Mouse (Mus musculus) midbrain, embryonic 16.5 days (tissue): ENCODE results near the gene Rtn3. TPM values are rescaled to one million over a fixed set of nuclear protein-coding genes. Genes with fewer than 3 reads are reported as not detected.
A peak's percentile ranks its signal among the peaks of the same experiment; 100 is the strongest.

Experiments used
- ATAC-seq: fragments of 200-750 bp; cut with Nextera tagmentation; 2 replicates; pipeline ENCODE4 v1.8.0; 2017; ENCODE audit warnings: moderate TSS enrichment
- H3K27ac ChIP-seq: fragments of 300-500 bp; sonication (generic); 2 replicates; pipeline ENCODE4 v1.5.1; 2014; ENCODE audit warnings: mild to moderate bottlenecking, low read length, mixed read lengths
- H3K27me3 ChIP-seq: fragments of 300-500 bp; sonication (generic); 2 replicates; pipeline ENCODE4 v1.6.1; 2014; ENCODE audit warnings: low read depth, low read length, mixed read lengths; ENCODE audit not compliant: control insufficient read depth, insufficient read depth
- H3K36me3 ChIP-seq: fragments of 300-500 bp; sonication (generic); 2 replicates; pipeline ENCODE4 v1.6.1; 2014; ENCODE audit warnings: mild to moderate bottlenecking, low read length, moderate library complexity, mixed read lengths; ENCODE audit not compliant: control insufficient read depth, insufficient read depth
- H3K4me1 ChIP-seq: fragments of 300-500 bp; sonication (generic); 2 replicates; pipeline ENCODE4 v1.6.1; 2014; ENCODE audit warnings: mild to moderate bottlenecking, low read length, mixed read lengths; ENCODE audit not compliant: control insufficient read depth, insufficient read depth
- H3K4me2 ChIP-seq: fragments of 300-500 bp; sonication (generic); 2 replicates; pipeline ENCODE4 v1.6.1; 2014; ENCODE audit warnings: mild to moderate bottlenecking, low read length, mixed read lengths
- H3K4me3 ChIP-seq: fragments of 300-500 bp; sonication (generic); 2 replicates; pipeline ENCODE4 v1.5.1; 2014; ENCODE audit warnings: low read depth, mild to moderate bottlenecking, low read length, moderate library complexity, mixed read lengths
- H3K9ac ChIP-seq: fragments of 300-500 bp; sonication (generic); 2 replicates; pipeline ENCODE4 v1.6.1; 2014; ENCODE audit warnings: low read depth, low read length, mixed read lengths
- H3K9me3 ChIP-seq: fragments of 300-500 bp; sonication (generic); replicated peaks from 2 replicates; pipeline ENCODE4 v1.6.1; 2014; ENCODE audit warnings: mild to moderate bottlenecking, low read length, mixed read lengths; ENCODE audit not compliant: control insufficient read depth, poor library complexity, severe bottlenecking
- WGBS: fragments of 180-500 bp; shearing (Covaris S2); extraction: QIAGEN DNeasy Blood & Tissue Kit; methylation state at CpG from one replicate; pipeline ENCODE4 v1.1.7; 2014; 5-methylcytosine and 5-hydroxymethylcytosine counted together
- polyA plus RNA-seq: library from polyadenylated mRNA; unstranded; fragments of >200 nt; fragmentation: Nextera tagmentation; extraction: Ambion mirVana; gene quantifications from 2 replicates; pipeline ENCODE4 v1.2.1, GENCODE M21; 2015

Gene Rtn3
- polyA plus RNA-seq, 1 experiment from 2014 or later: 682 TPM

GRCm38 (mm10) chr19:7436061-7436970 is 46.8 kb downstream of the Rtn3 start:
- H3K9ac ChIP-seq: no peak overlapping the region
- 74% methylated on average over 5 of the region's 5 CpGs for WGBS
- peak; percentile 53; the same call in 1 of the 2 replicates for ATAC-seq

GRCm38 (mm10) chr19:7434887-7435286 is 48.2 kb downstream of the Rtn3 start:
- 93% methylated on average over 2 of the region's 2 CpGs for WGBS
- no peak overlapping the region for H3K4me2 ChIP-seq
- H3K9me3 ChIP-seq: no peaks in the 10 kb centered on the region
- H3K27ac ChIP-seq: no peak overlapping the region
- H3K4me3 ChIP-seq: no peak overlapping the region
- ATAC-seq: no peak
- H3K27me3 ChIP-seq: no peaks in the 10 kb centered on the region
- 0 out of 2 replicates have a peak, but pooled peaks cover 3% of the 10 kb centered on the region for H3K4me1 ChIP-seq
- H3K36me3 ChIP-seq: peaks cover 20% of the 10 kb centered on the region
- no peak overlapping the region for H3K9ac ChIP-seq

More at GRCm38 (mm10) chr19:7436061-7436970, 46.8 kb downstream of the Rtn3 start:
- no peak overlapping the region for H3K4me2 ChIP-seq
- peak overlapping the region; percentile 41; the same call in 1 of the 2 replicates for H3K27ac ChIP-seq
- H3K9me3 ChIP-seq: no peaks in the 10 kb centered on the region
- peaks cover 15% of the 10 kb centered on the region for H3K36me3 ChIP-seq
- H3K4me1 ChIP-seq: 0 out of 2 replicates have a peak, but pooled peaks cover 3% of the 10 kb centered on the region
- no peak overlapping the region for H3K4me3 ChIP-seq
- no peaks in the 10 kb centered on the region for H3K27me3 ChIP-seq

DNA sequence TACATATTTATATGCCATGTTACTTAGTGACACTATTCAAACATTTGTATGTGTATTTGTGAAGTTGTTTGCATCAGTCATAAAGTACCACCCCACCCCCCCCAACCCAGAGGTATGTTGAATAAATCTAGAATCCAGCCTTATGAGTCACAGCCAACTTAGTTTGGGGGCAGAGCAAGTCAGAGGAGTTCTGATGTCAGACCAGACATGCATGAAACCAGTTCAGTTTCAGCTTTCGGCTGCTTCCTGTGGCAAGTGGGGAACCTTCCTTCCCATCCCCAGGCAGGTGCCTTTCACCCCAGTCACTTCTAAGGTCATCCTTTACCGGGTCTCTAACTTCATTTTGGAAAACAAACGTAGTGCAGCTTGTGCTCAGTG is 57.7 kb downstream of the Rtn3 start:
- ATAC-seq: no peak
- Histone ChIP-seq H3K36me3 (peaks cover 26% of the 10 kb centered on the region), H3K4me1 (peaks cover 47% of the 10 kb centered on the region), H3K4me2 (no peak overlapping the region), H3K9me3 (no peaks in the 10 kb centered on the region), H3K27me3 (no peaks in the 10 kb centered on the region), H3K9ac (no peak overlapping the region), H3K4me3 (no peak overlapping the region), H3K27ac (no peak overlapping the region)
- WGBS: 51% methylated on average over 3 of the region's 3 CpGs

DNA sequence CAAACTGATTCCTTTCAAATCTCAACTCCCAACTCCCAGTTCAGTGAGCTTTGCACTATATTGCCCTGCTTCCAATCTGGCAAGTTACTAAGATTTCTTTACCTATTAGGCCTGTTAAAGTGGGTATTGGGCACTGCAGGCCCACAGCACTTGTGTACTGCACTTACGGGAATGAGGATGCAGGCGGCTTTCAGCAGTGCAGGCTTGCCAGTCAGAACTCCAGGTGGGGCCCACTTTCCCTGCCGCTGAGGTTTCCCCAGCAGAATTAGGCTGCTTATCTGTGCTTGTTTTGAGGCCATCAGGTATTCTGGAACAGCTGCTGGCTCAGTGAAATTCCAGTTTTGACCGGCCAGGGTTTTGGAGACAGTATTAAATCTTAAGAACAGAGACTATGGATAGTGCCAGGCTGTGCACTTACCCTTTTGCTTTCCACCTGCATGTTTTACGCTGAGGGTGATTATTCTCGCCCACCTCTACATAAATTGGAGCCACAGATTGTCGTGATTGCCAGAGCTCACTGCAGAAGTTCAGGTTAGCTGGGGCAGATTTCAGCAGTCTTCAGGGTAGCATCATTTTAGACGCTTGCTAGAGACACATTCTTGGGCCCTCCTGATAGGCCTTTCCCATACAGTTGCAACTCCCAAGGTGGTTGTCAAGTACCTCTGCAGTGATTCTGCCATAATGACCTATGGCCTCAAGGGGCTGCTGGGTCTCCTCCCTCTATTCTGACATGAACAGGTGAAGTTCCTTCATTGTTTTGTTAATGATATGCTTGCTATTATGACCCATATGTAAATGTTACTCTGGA is 58.3 kb downstream of the Rtn3 start:
- ATAC-seq: no peak
- Histone ChIP-seq H3K27ac (peak overlapping the region; percentile 86), H3K4me2 (peak overlapping the region; percentile 58), H3K9ac (peak overlapping the region; percentile 68), H3K4me3 (no peak overlapping the region; the same call in 1 of the 2 replicates), H3K36me3 (peaks cover 26% of the 10 kb centered on the region), H3K9me3 (no peaks in the 10 kb centered on the region), H3K27me3 (no peaks in the 10 kb centered on the region), H3K4me1 (peaks cover 52% of the 10 kb centered on the region)
- WGBS: 50% methylated on average over 8 of the region's 8 CpGs

DNA sequence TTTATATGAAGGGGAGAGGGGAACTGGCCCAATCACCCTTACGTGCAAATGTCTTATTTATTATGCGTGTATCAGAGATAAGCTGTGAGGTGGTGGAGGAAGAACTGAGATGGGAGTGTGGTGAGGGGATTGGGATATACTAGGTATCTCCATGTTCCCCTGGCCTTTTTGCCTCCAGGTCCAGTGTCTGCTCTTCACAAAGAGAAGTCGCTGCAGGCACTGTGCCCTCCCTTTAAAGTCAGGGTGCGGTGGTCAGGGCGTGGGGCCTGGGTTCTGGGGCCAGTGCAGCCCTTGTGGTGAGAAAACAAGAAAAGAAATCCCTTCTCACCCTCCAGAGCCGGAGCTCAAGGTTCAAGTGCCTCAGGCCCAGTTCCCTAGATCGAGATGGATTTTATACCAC is 59.0 kb downstream of the Rtn3 start:
- Histone ChIP-seq H3K4me3 (peak overlapping the region; percentile 36), H3K9ac (peak overlapping the region; percentile 68), H3K4me2 (peak overlapping the region; percentile 58), H3K36me3 (peaks cover 23% of the 10 kb centered on the region), H3K9me3 (no peaks in the 10 kb centered on the region), H3K27ac (peak overlapping the region; percentile 86), H3K4me1 (peaks cover 59% of the 10 kb centered on the region), H3K27me3 (no peaks in the 10 kb centered on the region)
- WGBS: 39% methylated on average over 7 of the region's 7 CpGs
- ATAC-seq: no peak

DNA sequence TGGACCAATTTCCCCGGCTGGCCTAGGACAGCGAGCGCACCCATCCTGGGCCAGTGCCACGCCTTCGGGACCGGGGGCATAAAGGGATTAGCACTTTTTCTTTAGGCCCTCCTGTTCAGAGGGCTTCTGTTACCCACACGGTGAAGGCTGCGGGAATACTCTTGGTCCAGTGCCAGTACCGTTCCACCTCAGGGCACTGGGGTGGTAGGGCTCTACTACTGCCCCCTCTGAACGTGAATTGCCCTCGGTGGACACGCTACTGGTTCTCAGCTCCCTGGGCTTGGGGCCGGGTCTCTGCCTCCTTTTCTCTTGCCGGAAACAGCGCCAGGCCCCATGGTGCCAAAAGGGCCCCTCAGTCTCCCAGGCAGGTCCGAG is 59.4 kb downstream of the Rtn3 start:
- peaks cover 23% of the 10 kb centered on the region for H3K36me3 ChIP-seq
- H3K27ac ChIP-seq: peak overlapping the region; percentile 86
- no peaks in the 10 kb centered on the region for H3K27me3 ChIP-seq
- H3K4me2 ChIP-seq: peak overlapping the region; percentile 58
- H3K4me3 ChIP-seq: peak overlapping the region; percentile 36
- H3K9me3 ChIP-seq: no peaks in the 10 kb centered on the region
- peak; percentile 15 for ATAC-seq
- peaks cover 62% of the 10 kb centered on the region for H3K4me1 ChIP-seq
- H3K9ac ChIP-seq: peak overlapping the region; percentile 68
- 12% methylated on average over 16 of the region's 16 CpGs for WGBS

DNA sequence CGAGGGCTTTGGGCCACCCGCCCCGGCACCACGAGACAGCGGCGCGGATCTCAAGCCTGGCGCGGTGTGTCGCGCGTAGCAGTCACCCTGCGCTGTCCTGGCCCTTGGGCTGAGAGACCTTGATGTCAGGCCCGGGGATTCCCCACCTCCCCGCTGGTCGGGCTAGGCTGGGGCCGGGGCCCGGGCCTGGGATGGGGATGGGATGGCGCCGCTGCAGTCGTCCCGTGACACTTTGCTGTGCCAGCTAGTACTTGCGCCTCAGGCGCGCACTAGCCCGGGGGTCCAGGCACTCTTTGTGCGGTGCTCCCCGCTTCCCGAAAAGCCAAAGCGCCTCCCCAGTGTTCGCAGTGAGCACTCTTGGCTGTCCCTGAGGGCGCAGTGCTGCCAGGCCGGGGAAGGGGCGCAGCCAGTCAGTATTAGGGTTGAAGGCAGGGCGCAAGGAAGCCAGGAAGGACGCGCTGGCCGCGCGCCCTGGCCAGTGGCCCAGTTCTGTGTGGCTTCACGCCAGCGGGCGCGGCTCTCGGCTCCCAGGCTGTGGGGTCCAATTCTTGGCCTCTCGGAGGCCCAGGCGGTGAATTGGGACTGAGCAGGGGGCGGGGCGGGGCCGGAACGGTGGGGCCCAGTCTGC is 59.9 kb downstream of the Rtn3 start:
- H3K4me3 ChIP-seq: peak overlapping the region; percentile 36
- peak overlapping the region; percentile 68 for H3K9ac ChIP-seq
- H3K27me3 ChIP-seq: no peaks in the 10 kb centered on the region
- H3K27ac ChIP-seq: peak overlapping the region; percentile 86
- whole genome bisulfite sequencing: 7% methylated on average over 51 of the region's 51 CpGs
- H3K4me1 ChIP-seq: peaks cover 62% of the 10 kb centered on the region
- peak overlapping the region; percentile 58 for H3K4me2 ChIP-seq
- no peaks in the 10 kb centered on the region for H3K9me3 ChIP-seq
- ATAC-seq: peak; percentile 63
- peaks cover 20% of the 10 kb centered on the region for H3K36me3 ChIP-seq

DNA sequence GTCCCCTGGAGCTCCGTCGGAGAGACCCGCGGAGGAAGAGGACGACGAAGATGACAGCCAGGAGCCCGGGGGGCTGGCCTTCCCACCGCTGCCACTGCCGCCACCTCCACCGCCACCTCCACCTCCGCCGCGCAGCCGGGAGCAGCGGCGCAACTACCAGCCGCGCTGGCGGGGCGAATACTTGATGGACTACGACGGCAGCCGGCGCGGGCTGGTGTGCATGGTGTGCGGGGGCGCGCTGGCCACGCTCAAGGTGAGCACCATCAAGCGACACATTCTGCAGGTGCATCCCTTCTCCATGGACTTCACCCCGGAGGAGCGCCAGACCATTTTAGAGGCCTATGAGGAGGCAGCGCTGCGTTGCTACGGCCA is 60.4 kb downstream of the Rtn3 start:
- 11% methylated on average over 35 of the region's 35 CpGs for WGBS

More for the DNA sequence above, 60.4 kb downstream of the Rtn3 start:
- Histone ChIP-seq H3K36me3 (peaks cover 15% of the 10 kb centered on the region), H3K4me2 (peak overlapping the region; percentile 58), H3K9ac (peak overlapping the region; percentile 68), H3K4me1 (peaks cover 62% of the 10 kb centered on the region), H3K27ac (peak overlapping the region; percentile 86), H3K27me3 (no peaks in the 10 kb centered on the region), H3K4me3 (peak overlapping the region; percentile 36), H3K9me3 (no peaks in the 10 kb centered on the region)
- no peak for ATAC-seq
